Mouse (Mus musculus) embryonic facial prominence, embryonic 13.5 days (tissue): ENCODE measurements around the gene Trabd2b. TPM values are rescaled to one million over a fixed set of nuclear protein-coding genes. Genes with fewer than 3 reads are reported as not detected.
A peak's percentile ranks its signal among the peaks of the same experiment; 100 is the strongest.

Experiments used
- ATAC-seq: fragments of 200-750 bp; cut with Nextera tagmentation; 2 replicates; pipeline ENCODE4 v1.8.0; 2017; ENCODE audit warnings: low read depth; ENCODE audit not compliant: insufficient number of reproducible peaks, insufficient read depth, low FRiP score, low TSS enrichment
- H3K27ac ChIP-seq: fragments of 300-500 bp; sonication (generic); 2 replicates; pipeline ENCODE4 v1.5.1; 2015; ENCODE audit warnings: moderate library complexity, mild to moderate bottlenecking, inconsistent platforms
- H3K27me3 ChIP-seq: fragments of 300-500 bp; sonication (generic); 2 replicates; pipeline ENCODE4 v1.6.1; 2015; ENCODE audit warnings: mild to moderate bottlenecking, inconsistent platforms
- H3K36me3 ChIP-seq: fragments of 300-500 bp; sonication (generic); 2 replicates; pipeline ENCODE4 v1.6.1; 2015; ENCODE audit warnings: mild to moderate bottlenecking, inconsistent platforms
- H3K4me1 ChIP-seq: fragments of 300-500 bp; sonication (generic); 2 replicates; pipeline ENCODE4 v1.6.1; 2015; ENCODE audit warnings: inconsistent platforms
- H3K4me2 ChIP-seq: fragments of 300-500 bp; sonication (generic); 2 replicates; pipeline ENCODE4 v1.6.1; 2015; ENCODE audit warnings: moderate library complexity, mild to moderate bottlenecking, inconsistent platforms
- H3K4me3 ChIP-seq: fragments of 300-500 bp; sonication (generic); 2 replicates; pipeline ENCODE4 v1.5.1; 2015; ENCODE audit warnings: mild to moderate bottlenecking, inconsistent platforms
- H3K9ac ChIP-seq: fragments of 300-500 bp; sonication (generic); 2 replicates; pipeline ENCODE4 v1.6.1; 2015; ENCODE audit warnings: mild to moderate bottlenecking, inconsistent platforms
- H3K9me3 ChIP-seq: fragments of 300-500 bp; sonication (generic); 2 replicates; pipeline ENCODE4 v1.6.1; 2016; ENCODE audit warnings: inconsistent platforms
- WGBS: fragments of 180-500 bp; shearing (Covaris S2); methylation state at CpG from one replicate; pipeline ENCODE4 v1.1.7; 2015; ENCODE audit warnings: mixed read lengths; 5-methylcytosine and 5-hydroxymethylcytosine counted together
- polyA plus RNA-seq: library from polyadenylated mRNA; unstranded; fragments of >200 nt; fragmentation: Nextera tagmentation; extraction: Ambion mirVana; gene quantifications from 2 replicates; pipeline ENCODE4 v1.2.1, GENCODE M21; 2015

The Trabd2b gene
- polyA plus RNA-seq, 1 experiment from 2014 or later: 1.7 TPM

DNA sequence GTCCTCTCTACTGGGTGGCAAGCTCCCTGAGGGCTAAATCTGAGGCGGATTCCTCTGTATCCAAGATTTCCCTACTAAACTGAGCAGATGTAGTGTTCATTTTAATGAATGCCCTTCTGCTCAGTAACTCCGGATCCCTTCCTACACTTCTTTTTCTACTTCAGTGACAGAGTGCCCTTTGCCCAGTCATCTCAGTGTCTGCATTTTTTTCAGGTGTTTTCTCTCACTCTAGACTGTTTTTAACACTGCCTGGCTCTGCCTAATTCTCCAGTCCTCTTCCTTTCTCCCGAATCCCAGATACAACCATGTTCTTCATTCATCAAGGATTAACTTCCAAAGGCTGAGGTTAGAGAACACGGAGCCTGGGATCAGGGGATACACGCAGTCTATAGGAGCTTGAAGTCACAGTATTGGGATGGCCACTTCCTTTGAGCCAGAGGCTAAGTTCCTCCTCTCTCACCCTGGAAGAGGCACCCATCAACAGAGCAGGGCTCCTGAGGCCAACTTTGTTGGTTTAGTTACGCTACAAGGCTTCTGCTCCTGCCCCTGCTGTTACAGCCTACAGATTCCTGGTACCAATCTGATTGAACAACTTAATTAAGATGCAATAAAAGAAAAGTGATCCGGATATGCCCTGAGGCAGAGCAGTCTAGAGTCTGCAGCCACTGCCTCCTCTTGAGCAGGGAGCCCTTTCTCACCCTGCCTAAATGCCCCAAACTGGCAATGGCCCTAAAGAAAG, 4.4 kb upstream of the Trabd2b start:
- Histone ChIP-seq H3K9ac (no peak overlapping the region), H3K27ac (no peak overlapping the region), H3K9me3 (no peaks in the 10 kb centered on the region), H3K27me3 (peaks cover 60% of the 10 kb centered on the region), H3K36me3 (no peaks in the 10 kb centered on the region), H3K4me2 (no peak overlapping the region), H3K4me3 (no peak overlapping the region), H3K4me1 (peaks cover 9% of the 10 kb centered on the region; the same call in 1 of the 2 replicates)
- 44% methylated on average over 7 of the region's 7 CpGs for WGBS
- ATAC-seq: no peak

DNA sequence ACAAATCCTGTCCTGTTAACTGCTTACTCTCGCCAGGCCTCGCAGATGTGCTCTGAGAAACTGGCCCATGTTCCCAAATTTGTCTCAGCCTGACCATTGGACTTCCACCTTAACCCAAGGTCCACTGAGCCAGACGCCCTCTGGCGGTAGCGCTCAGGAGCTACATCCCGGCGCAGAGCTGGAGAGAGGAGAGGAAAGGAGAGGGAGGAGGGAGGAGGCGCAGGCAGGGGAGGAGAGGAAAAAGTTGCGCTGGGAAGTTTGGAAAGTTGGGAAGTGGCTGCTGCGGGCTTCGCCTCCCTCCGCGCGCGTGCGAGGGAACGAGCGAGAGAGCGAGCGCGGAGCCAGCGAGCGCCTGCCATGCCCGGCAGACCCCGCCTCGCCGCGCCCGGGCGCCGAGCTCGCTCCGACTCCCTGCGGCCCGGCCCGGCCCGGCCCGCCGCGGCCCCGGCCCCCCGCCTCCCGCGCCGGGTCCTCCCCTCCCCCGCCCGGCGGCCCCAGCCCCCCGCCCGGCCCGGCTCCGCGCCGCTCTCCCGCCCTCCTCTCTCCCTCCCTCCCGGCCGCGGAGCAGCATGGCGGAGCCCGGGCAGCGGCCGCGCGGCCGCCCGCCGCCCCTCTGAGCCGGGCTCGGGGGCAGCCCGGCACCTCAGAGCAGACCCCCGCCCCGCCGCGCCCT, 706 bp upstream of the Trabd2b start:
- WGBS: under 1% methylated on average over 18 of the region's 74 CpGs
- peak overlapping the region; percentile 92 for H3K27ac ChIP-seq
- H3K9me3 ChIP-seq: no peaks in the 10 kb centered on the region
- peak overlapping the region; percentile 75 for H3K4me3 ChIP-seq
- peaks cover 74% of the 10 kb centered on the region for H3K27me3 ChIP-seq
- no peaks in the 10 kb centered on the region for H3K36me3 ChIP-seq
- H3K9ac ChIP-seq: peak overlapping the region; percentile 85
- ATAC-seq: peak; percentile 61
- H3K4me2 ChIP-seq: peak overlapping the region; percentile 94
- peaks cover 32% of the 10 kb centered on the region for H3K4me1 ChIP-seq

- no peaks in the 10 kb centered on the region for H3K36me3 ChIP-seq
- H3K27ac ChIP-seq: no peak overlapping the region
- H3K27me3 ChIP-seq: peaks cover 64% of the 10 kb centered on the region
- H3K9me3 ChIP-seq: no peaks in the 10 kb centered on the region
- peaks cover 46% of the 10 kb centered on the region for H3K4me1 ChIP-seq
- H3K9ac ChIP-seq: no peak overlapping the region
- 53% methylated on average over 3 of the region's 3 CpGs for WGBS
- H3K4me2 ChIP-seq: peak overlapping the region; percentile 94
- no peak for ATAC-seq
- H3K4me3 ChIP-seq: peak overlapping the region; percentile 75
Observed at GRCm38 (mm10) chr4:114407516-114407915, 992 bp downstream of the Trabd2b start.

GRCm38 (mm10) chr4:114408298-114408697, 1.8 kb downstream of the Trabd2b start:
- Histone ChIP-seq H3K27ac (no peak overlapping the region), H3K4me2 (no peak overlapping the region), H3K9ac (no peak overlapping the region), H3K4me1 (peaks cover 46% of the 10 kb centered on the region), H3K36me3 (no peaks in the 10 kb centered on the region), H3K27me3 (peaks cover 58% of the 10 kb centered on the region), H3K4me3 (no peak overlapping the region), H3K9me3 (no peaks in the 10 kb centered on the region)
- no peak for ATAC-seq
- WGBS: 91% methylated on average over 2 of the region's 2 CpGs

DNA sequence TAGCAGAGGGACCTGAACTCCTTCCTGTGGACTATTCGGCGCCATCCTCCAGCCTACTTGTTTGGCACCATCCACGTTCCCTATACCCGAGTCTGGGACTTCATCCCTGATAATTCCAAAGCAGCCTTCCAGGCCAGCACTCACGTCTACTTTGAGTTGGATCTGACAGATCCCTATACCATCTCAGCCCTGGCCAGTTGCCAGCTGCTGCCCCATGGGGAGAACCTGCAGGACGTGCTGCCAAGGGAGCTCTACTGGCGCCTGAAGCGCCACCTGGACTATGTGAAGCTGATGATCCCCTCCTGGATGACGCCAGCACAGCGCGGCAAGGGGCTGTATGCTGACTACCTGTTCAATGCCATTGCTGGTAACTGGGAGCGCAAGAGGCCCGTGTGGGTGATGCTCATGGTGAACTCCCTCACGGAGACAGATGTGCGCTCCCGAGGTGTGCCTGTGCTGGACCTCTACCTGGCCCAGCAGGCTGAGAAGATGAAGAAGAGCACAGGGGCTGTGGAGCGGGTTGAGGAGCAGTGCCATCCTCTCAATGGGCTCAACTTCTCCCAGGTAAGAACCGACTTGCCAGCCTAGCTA, 2.5 kb downstream of the Trabd2b start:
- peaks cover 52% of the 10 kb centered on the region for H3K27me3 ChIP-seq
- H3K4me3 ChIP-seq: no peak overlapping the region
- ATAC-seq: no peak
- H3K36me3 ChIP-seq: no peaks in the 10 kb centered on the region
- WGBS: 68% methylated on average over 18 of the region's 18 CpGs
- peaks cover 46% of the 10 kb centered on the region for H3K4me1 ChIP-seq
- H3K9ac ChIP-seq: no peak overlapping the region
- H3K4me2 ChIP-seq: 0 out of 2 replicates have a peak overlapping the region, but pooled peaks have one; percentile 45
- no peak overlapping the region for H3K27ac ChIP-seq
- H3K9me3 ChIP-seq: no peaks in the 10 kb centered on the region

- H3K4me2 ChIP-seq: peak overlapping the region; percentile 45; the same call in 1 of the 2 replicates
- peaks cover 47% of the 10 kb centered on the region for H3K27me3 ChIP-seq
- H3K4me1 ChIP-seq: peaks cover 46% of the 10 kb centered on the region
Observed at GRCm38 (mm10) chr4:114409511-114409910, 3.0 kb downstream of the Trabd2b start.

GRCm38 (mm10) chr4:114410026-114410425, 3.5 kb downstream of the Trabd2b start:
- ATAC-seq: no peak
- Histone ChIP-seq H3K9me3 (no peaks in the 10 kb centered on the region), H3K4me2 (peak overlapping the region; percentile 45), H3K27me3 (peaks cover 47% of the 10 kb centered on the region), H3K27ac (no peak overlapping the region), H3K4me3 (no peak overlapping the region), H3K4me1 (peaks cover 46% of the 10 kb centered on the region), H3K36me3 (no peaks in the 10 kb centered on the region), H3K9ac (no peak overlapping the region)
- WGBS: 23% methylated on average over 3 of the region's 3 CpGs

More at GRCm38 (mm10) chr4:114409511-114409910, 3.0 kb downstream of the Trabd2b start:
- Histone ChIP-seq H3K27ac (no peak overlapping the region), H3K9me3 (no peaks in the 10 kb centered on the region), H3K4me3 (no peak overlapping the region), H3K36me3 (no peaks in the 10 kb centered on the region), H3K9ac (no peak overlapping the region; the same call in 1 of the 2 replicates)
- no peak for ATAC-seq

GRCm38 (mm10) chr4:114410443-114410842, 3.9 kb downstream of the Trabd2b start:
- Histone ChIP-seq H3K9ac (0 out of 2 replicates have a peak overlapping the region, but pooled peaks have one; percentile 12), H3K9me3 (no peaks in the 10 kb centered on the region), H3K36me3 (no peaks in the 10 kb centered on the region), H3K27me3 (peaks cover 47% of the 10 kb centered on the region), H3K27ac (no peak overlapping the region), H3K4me3 (no peak overlapping the region), H3K4me2 (peak overlapping the region; percentile 45), H3K4me1 (peaks cover 48% of the 10 kb centered on the region)
- WGBS: 13% methylated on average over 11 of the region's 11 CpGs
- ATAC-seq: no peak

DNA sequence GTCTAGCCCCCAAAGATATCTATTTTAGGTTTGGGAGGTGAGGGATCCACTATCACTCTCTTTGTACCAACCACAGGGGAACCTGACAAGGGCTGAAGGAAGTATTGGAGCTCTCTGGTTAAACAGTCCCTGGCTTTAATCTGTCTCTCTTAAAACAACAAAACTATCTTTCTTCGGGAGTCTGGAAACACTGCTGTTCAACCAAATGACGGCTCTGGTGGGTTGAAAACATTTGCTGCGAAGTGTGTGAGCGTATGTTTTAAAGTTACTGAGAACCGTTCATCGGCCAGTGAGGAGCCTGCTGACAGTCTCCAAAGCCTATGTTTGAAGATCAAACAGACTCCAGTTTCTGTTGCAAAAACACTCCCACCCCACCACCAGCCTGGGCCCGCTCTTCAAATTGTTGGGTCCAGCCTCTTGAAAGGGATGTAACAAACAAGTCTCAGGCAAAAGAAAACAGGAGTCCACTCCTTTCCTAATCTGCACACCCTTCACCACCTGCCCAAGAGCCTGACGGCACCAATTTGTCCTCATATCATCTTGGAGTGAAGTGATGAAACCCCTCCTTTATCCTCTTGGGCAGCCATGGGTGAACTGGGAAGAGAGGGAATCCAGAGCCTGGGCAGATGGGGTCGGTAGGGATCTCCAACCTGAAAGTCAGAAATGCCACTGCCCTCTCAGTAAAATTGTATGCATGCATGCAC, 4.6 kb downstream of the Trabd2b start:
- H3K4me1 ChIP-seq: peaks cover 53% of the 10 kb centered on the region
- WGBS: 22% methylated on average over 9 of the region's 9 CpGs
- ATAC-seq: no peak
- H3K36me3 ChIP-seq: no peaks in the 10 kb centered on the region
- H3K9me3 ChIP-seq: no peaks in the 10 kb centered on the region
- H3K4me2 ChIP-seq: peak overlapping the region; percentile 45
- H3K9ac ChIP-seq: 0 out of 2 replicates have a peak overlapping the region, but pooled peaks have one; percentile 12
- H3K4me3 ChIP-seq: no peak overlapping the region
- H3K27me3 ChIP-seq: peaks cover 47% of the 10 kb centered on the region
- no peak overlapping the region for H3K27ac ChIP-seq

DNA sequence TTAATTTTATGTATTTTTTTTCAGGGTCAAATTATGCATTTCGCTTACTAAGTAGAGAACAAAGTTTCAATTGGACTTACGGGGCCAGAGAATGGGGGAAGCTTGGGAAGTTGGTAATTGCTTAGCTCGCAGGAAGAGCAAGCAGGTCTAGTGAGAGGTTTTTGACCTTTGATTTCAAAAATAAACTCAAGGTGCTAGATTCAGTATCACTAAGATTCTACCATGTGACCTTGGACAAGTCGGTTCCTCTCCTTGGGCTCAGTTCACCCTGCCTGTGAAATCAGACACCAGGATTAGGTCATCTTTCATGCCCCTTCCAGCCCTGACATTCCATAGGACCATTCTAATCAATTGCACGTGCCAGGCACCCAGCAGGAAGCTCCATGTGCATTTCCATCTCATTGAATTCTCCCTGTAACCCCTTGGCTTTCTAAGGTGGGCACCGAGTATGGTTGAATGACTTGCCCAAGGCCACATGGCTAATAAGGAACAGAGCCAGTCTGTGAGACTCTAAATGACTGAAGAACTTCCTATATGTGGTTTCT, 5.4 kb downstream of the Trabd2b start:
- 27% methylated on average over 6 of the region's 6 CpGs for WGBS
- H3K36me3 ChIP-seq: no peaks in the 10 kb centered on the region
- H3K9me3 ChIP-seq: no peaks in the 10 kb centered on the region
- no peak overlapping the region for H3K27ac ChIP-seq
- H3K4me1 ChIP-seq: peaks cover 55% of the 10 kb centered on the region
- peaks cover 40% of the 10 kb centered on the region for H3K27me3 ChIP-seq
- H3K4me3 ChIP-seq: no peak overlapping the region
- H3K4me2 ChIP-seq: no peak overlapping the region
- H3K9ac ChIP-seq: no peak overlapping the region
- no peak for ATAC-seq
